Mouse (Mus musculus) brown adipose tissue, adult 24 weeks (tissue): ENCODE data around the gene Prorsd1. TPM values are rescaled to one million over a fixed set of nuclear protein-coding genes. Genes with fewer than 3 reads are reported as not detected.
"Not testable (repeated sequence)": the region's sequence is repeated elsewhere in the genome, so short reads cannot be mapped to it uniquely, and the experiment has no call there.

Experiments used
- H3K27ac ChIP-seq: fragments of 200-500 bp; replicated peaks from 2 replicates; pipeline ENCODE4 v1.5.1; 2012; ENCODE audit warnings: low read depth, mild to moderate bottlenecking, low read length
- H3K4me1 ChIP-seq: fragments of 200-500 bp; 2 replicates; pipeline ENCODE4 v1.6.1; 2012; ENCODE audit warnings: low read length, mixed read lengths; ENCODE audit not compliant: control insufficient read depth, insufficient read depth, insufficient read length
- H3K4me3 ChIP-seq: fragments of 200-500 bp; 2 replicates; pipeline ENCODE4 v1.5.1; 2012; ENCODE audit warnings: low read depth, mild to moderate bottlenecking, low read length, moderate library complexity; ENCODE audit not compliant: insufficient read depth
- polyA plus RNA-seq: library from polyadenylated mRNA; stranded (reverse); fragments of >200 nt; gene quantifications from 2 replicates; pipeline ENCODE4 v1.2.4, GENCODE M21; 2012; ENCODE audit not compliant: missing spikeins, insufficient read depth, insufficient read length

Gene Prorsd1
- polyA plus RNA-seq: 45.5 and 67.5 TPM in 2 replicates

GRCm38 (mm10) chr11:29514682-29515412 lies at the start of gene Prorsd1:
Gene Prorsd1 (minus strand): TSS chr11:29515033.
- H3K4me3 ChIP-seq: peak within 1 kb of the TSS; percentile 66
- H3K27ac ChIP-seq: peak within 1 kb of the TSS; percentile 44
- H3K4me1 ChIP-seq: no peaks in the 10 kb centered on the region

- H3K4me3 ChIP-seq: no peak overlapping the region
- no peaks in the 10 kb centered on the region for H3K4me1 ChIP-seq
- no peak overlapping the region for H3K27ac ChIP-seq
These were observed 48.6 kb upstream of the Prorsd1 start for GRCm38 (mm10) chr11:29563406-29563805.

- no peak overlapping the region for H3K4me3 ChIP-seq
These were observed 46.2 kb upstream of the Prorsd1 start for GRCm38 (mm10) chr11:29560990-29561389.

DNA sequence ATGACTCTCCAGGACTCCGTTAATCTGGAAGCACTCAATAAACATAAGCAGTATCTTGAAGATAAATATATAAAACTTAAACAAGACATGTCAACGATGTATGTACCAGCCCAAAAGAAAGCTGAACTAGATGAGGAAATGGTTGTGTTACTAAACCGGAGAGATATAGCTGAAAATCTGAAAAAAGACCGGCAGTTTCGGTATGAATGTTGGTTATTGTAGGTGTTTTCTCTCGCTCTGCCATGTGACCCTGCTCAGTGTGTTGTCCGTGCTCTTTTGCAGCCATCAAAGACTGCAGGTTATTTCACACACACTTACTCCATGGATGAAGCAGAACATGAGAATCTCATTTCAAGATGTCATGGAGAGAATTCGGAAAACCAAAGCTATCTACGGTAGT lies 45.6 kb upstream of the Prorsd1 start:
- H3K4me3 ChIP-seq: no peak overlapping the region
- H3K27ac ChIP-seq: no peak overlapping the region
- no peaks in the 10 kb centered on the region for H3K4me1 ChIP-seq

More at GRCm38 (mm10) chr11:29560990-29561389, 46.2 kb upstream of the Prorsd1 start:
- Histone ChIP-seq H3K27ac (no peak overlapping the region), H3K4me1 (no peaks in the 10 kb centered on the region)

GRCm38 (mm10) chr11:29549425-29549778 lies 34.6 kb upstream of the Prorsd1 start:
- Histone ChIP-seq H3K4me3 (no peak overlapping the region), H3K4me1 (0 out of 2 replicates have a peak, but pooled peaks cover 2% of the 10 kb centered on the region), H3K27ac (no peak overlapping the region)

- Histone ChIP-seq H3K4me1 (0 out of 2 replicates have a peak, but pooled peaks cover 2% of the 10 kb centered on the region), H3K27ac (peak overlapping the region; percentile 58), H3K4me3 (peak overlapping the region; percentile 97)
These were observed 33.9 kb upstream of the Prorsd1 start for GRCm38 (mm10) chr11:29548504-29549424.

GRCm38 (mm10) chr11:29547752-29548503 lies 33.1 kb upstream of the Prorsd1 start, which contains the start of the genes Clhc1 and Rps27a:
Gene Clhc1 (plus strand): TSS chr11:29547950.
Gene Rps27a (minus strand): TSS chr11:29548109.
- Histone ChIP-seq H3K27ac (peak within 1 kb of the TSS; percentile 99), H3K4me3 (peak within 1 kb of the TSS; percentile 97)

DNA sequence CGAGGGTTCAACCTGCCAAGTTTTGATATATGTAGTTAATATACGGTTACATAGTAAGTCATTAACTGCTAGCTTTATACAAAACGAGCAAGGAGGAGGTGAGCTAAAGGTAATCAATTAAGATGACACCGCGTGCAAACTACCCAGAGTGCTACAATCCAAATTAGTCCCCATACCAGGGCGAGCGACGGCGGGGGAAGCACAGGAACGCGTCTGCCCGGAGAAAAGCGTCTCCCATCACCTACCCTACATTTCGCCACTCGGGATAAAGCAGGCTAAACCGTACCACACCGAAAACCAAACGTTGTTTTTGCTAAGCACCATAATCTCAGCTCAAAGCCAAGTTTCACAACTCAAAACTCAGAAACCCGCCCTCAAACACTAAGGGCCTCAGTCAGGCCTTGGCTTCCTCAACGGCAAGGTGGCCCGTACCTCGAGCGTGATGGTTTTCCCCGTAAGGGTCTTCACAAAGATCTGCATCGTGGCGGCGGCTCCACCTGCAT lies 32.5 kb upstream of the Prorsd1 start:
- Histone ChIP-seq H3K4me3 (peak overlapping the region; percentile 97), H3K4me1 (0 out of 2 replicates have a peak, but pooled peaks cover 2% of the 10 kb centered on the region), H3K27ac (peak overlapping the region; percentile 75)

More at GRCm38 (mm10) chr11:29547752-29548503, 33.1 kb upstream of the Prorsd1 start, which contains the start of the genes Clhc1 and Rps27a:
- H3K4me1 ChIP-seq: 0 out of 2 replicates have a peak, but pooled peaks cover 2% of the 10 kb centered on the region

DNA sequence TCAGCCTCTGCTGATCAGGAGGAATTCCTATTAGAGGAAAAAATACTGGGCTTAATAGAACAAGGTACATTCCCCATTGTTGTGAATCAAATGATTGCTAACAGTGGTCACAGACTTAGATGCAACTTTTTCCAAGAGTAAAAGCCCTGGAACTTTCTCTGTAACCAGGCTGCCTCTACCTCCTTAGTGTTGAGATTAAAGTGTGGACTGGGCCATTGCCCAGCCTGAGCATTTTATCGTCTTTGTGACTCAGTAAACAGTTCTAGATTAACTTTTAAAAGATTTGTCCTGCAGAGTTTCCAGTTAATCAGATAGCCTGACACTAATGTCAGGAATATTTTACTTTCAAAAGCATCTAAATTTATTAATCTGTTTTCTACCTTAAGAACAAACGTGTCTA lies 31.9 kb upstream of the Prorsd1 start:
- H3K4me3 ChIP-seq: peak overlapping the region; percentile 97; the same call in 1 of the 2 replicates
- 0 out of 2 replicates have a peak, but pooled peaks cover 2% of the 10 kb centered on the region for H3K4me1 ChIP-seq
- H3K27ac ChIP-seq: no peak overlapping the region

GRCm38 (mm10) chr11:29546297-29546696 lies 31.5 kb upstream of the Prorsd1 start:
- H3K4me3 ChIP-seq: 0 out of 2 replicates have a peak overlapping the region, but pooled peaks have one; percentile 9
- not testable (repeated sequence) for H3K4me1 ChIP-seq, H3K27ac ChIP-seq

- H3K4me3 ChIP-seq, H3K27ac ChIP-seq, H3K4me1 ChIP-seq: not testable (repeated sequence)
These were observed 30.4 kb upstream of the Prorsd1 start for GRCm38 (mm10) chr11:29545150-29545752.

DNA sequence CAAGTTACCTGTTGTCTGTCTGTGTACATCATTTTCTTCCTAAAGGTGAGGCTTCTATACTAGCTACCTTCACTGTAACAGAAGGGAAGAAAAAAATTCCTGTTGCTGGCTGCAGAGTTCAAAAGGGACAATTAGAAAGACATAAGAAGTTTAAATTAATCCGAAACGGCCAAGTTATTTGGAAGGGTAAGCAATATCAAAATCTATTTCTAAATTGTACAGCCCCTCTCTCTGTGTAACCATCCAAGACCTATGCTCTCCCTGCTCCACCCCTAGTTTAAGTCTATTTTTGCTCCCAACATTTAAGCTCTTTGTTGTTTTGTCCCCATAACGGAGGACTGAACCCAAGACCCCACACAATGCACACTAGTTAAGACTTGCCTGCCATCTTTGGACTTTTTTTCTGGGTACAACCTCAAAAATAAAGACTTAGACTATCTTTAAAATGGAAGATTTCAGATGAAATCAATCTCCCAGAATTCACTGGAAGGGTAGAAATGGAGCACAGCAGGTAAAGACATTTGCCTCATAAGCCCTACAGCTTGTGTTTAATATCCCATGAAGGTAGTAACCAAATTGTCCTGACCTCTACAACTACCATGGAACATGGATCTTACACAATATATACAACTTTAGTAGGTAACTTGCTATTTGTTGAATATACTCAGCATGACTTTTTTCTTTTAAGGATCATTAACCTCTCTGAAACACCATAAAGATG lies 29.6 kb upstream of the Prorsd1 start:
- Histone ChIP-seq H3K4me3 (no peak overlapping the region), H3K4me1 (0 out of 2 replicates have a peak, but pooled peaks cover 2% of the 10 kb centered on the region), H3K27ac (no peak overlapping the region)

DNA sequence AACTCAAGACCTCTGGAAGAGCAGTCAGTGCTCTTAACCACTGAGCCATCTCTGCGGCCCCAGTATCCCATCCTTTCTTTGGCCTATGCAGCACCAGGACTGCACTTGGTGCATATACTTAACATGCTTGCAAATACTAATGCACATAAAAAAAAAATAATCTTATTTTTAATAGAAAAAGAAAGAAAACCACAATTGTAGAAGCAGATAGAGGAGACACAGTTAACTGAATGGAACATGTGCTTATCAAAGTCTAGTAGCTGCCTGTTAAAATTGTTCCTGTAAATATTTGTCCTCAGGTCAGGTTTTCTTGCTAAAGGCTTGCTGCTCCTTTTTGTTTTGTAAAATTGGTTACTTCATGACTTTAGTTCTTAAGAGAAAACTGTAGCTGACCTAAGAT lies 23.4 kb upstream of the Prorsd1 start:
- no peak overlapping the region for H3K4me3 ChIP-seq
- H3K27ac ChIP-seq: no peak overlapping the region
- H3K4me1 ChIP-seq: no peaks in the 10 kb centered on the region
